Mouse (Mus musculus) lung, postnatal 36 days (tissue): ENCODE measurements at regions not wholly inside any gene's neighbourhood (a gene's known extent, or its start where the extent isn't known, plus 50 kb on each side); places are given as distances from the start of the nearest gene placed in this dataset.

Experiments
- DNase-seq: peaks from one replicate; pipeline ENCODE4 v3.0.0; 2022; ENCODE audit warnings: mixed read lengths

GRCm38 (mm10) chr3:54103098-54103497 is 52.7 kb upstream of the Trpc4 start:
- DNase-seq = no peak

- DNase-seq = no peak
Measured at GRCm38 (mm10) chr3:54083634-54084033, 72.2 kb upstream of the Trpc4 start.

GRCm38 (mm10) chr3:54076461-54076860 is 79.4 kb upstream of the Trpc4 start:
- no peak for DNase-seq

- no peak for DNase-seq
Measured at GRCm38 (mm10) chr3:54060653-54061052, 95.2 kb upstream of the Trpc4 start.

GRCm38 (mm10) chr3:54054376-54054775 is 101.5 kb upstream of the Trpc4 start:
- no peak for DNase-seq

- no peak for DNase-seq
Measured at GRCm38 (mm10) chr3:54049370-54049769, 106.5 kb upstream of the Trpc4 start.

GRCm38 (mm10) chr3:54048091-54048670 is 107.7 kb upstream of the Trpc4 start:
- DNase-seq = no peak

- no peak for DNase-seq
Measured at GRCm38 (mm10) chr3:54027365-54027764, 128.5 kb upstream of the Trpc4 start.

- no peak for DNase-seq
Measured at GRCm38 (mm10) chr3:54020196-54020595, 135.6 kb upstream of the Trpc4 start.

GRCm38 (mm10) chr3:54017943-54018649 is 137.7 kb upstream of the Trpc4 start:
- DNase-seq = no peak

- no peak for DNase-seq
Measured at GRCm38 (mm10) chr3:54016877-54017276, 139.0 kb upstream of the Trpc4 start.

- DNase-seq = no peak
Measured at GRCm38 (mm10) chr3:54011016-54011415, 144.8 kb upstream of the Trpc4 start.

GRCm38 (mm10) chr3:53992993-53993392 is 129.4 kb upstream of the Ufm1 start:
- DNase-seq = no peak

- no peak for DNase-seq
Measured at GRCm38 (mm10) chr3:53988796-53989195, 125.2 kb upstream of the Ufm1 start.

- no peak for DNase-seq
Measured at GRCm38 (mm10) chr3:53988256-53988655, 124.6 kb upstream of the Ufm1 start.

GRCm38 (mm10) chr3:53987316-53987715 is 123.7 kb upstream of the Ufm1 start:
- no peak for DNase-seq

- DNase-seq = no peak
Measured at GRCm38 (mm10) chr3:53984743-53985550, 121.3 kb upstream of the Ufm1 start.

GRCm38 (mm10) chr3:53982311-53982710 is 118.7 kb upstream of the Ufm1 start:
- no peak for DNase-seq

- no peak for DNase-seq
Measured at GRCm38 (mm10) chr3:53981585-53981984, 118.0 kb upstream of the Ufm1 start.

- no peak for DNase-seq
Measured at GRCm38 (mm10) chr3:53977379-53978080, 113.9 kb upstream of the Ufm1 start.

GRCm38 (mm10) chr3:53974905-53975551 is 111.4 kb upstream of the Ufm1 start:
- peak; percentile 7 for DNase-seq

- no peak for DNase-seq
Measured at GRCm38 (mm10) chr3:53969000-53969641, 105.5 kb upstream of the Ufm1 start.
